Mouse (Mus musculus): ENCODE measurements around the gene Rnf5.

DNA sequence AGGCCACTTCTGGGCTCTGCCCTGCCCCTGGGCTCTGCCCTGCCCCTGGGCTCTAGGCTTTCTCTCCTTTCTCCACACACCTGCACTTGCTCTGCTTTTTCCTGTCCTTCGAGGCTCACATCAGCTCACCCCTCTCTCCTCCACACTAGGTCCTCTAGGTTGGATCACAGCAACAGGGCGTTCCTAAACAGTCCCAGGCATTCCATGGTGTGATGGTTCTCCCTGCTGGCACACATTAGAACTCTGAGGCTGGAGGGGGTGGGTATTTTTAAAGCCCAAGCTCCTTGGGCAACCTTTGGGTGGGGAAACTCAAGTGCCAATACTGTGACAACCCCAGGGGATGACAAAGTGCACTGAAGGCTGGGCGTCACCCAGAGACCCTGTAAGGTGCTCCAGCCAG is 34.0 kb upstream of the Rnf5 start:
- TF ChIP-seq MAX (IDR thresholded peaks at IDR 0.05; ENCODE audit: low read depth) = no peak
- no peak for TF ChIP-seq POLR2A (IDR thresholded peaks at IDR 0.05; ENCODE audit: insufficient read length, low read depth)

Data from myocyte (in vitro differentiated cells).